Mouse (Mus musculus): ENCODE measurements around the gene Zfp712. TPM values are rescaled to one million over a fixed set of nuclear protein-coding genes. Genes with fewer than 3 reads are reported as not detected.

The Zfp712 gene
- polyA plus RNA-seq (2012; rRNA removed): 0.65 and 0.73 TPM in 2 replicates

DNA sequence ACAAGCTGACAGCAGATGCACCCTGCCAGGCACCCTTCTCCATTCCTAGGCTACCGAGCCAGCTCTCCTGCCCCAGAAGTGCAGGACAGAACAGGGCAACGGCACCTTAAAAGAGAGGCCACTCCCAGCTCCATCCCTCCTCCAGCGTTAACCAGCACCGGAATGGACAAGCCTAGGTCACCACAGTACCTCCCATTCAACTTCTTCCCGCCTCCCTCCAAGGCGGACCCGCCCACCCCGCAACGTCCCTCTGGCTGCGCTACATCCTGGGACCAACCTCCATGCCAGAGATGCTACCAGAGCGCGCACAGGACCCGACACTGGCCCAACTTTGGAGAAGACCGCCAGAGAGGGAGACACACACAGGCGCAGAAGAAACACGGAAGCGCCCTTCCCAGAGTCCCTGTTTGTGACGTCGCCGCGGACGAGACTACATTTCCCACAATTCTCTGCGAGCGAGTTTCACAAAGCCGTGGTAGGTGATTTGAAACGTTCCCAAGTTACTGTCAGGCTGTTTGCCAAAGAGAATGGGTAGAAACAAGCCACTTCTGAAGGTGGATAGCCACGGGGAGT, at the start of gene Zfp712:
Gene Zfp712, minus strand, starts transcription at position 385 of the 573 bp plus-strand sequence.
- Histone ChIP-seq H3K4me3 (ENCODE audit: control insufficient read depth, insufficient read depth, low read length) (peak within 1 kb of the TSS; percentile 100), H3K36me3 (ENCODE audit: control insufficient read depth, insufficient read depth, low read length) (no peaks in the 10 kb centered on the region), H3K27ac (ENCODE audit: control insufficient read depth, insufficient read depth, low read length) (no peak within 1 kb of the TSS), H3K4me1 (replicated peaks; ENCODE audit: control insufficient read depth, insufficient read depth, low read length) (0 out of 2 replicates have a peak, but pooled peaks cover 2% of the 10 kb centered on the region), H3K27me3 (ENCODE audit: control insufficient read depth, insufficient read depth, low read length) (no peaks in the 10 kb centered on the region)
- peak; percentile 90 for DNase-seq
- WGBS: under 1% methylated on average over 27 of the region's 27 CpGs
- TF ChIP-seq CTCF (IDR thresholded peaks at IDR 0.05; ENCODE audit: borderline replicate concordance, control insufficient read depth, extremely low read depth, insufficient read depth, low read length, poor library complexity): peak; percentile 18; the same call in 1 of the 2 replicates
- TF ChIP-seq POLR2A (IDR thresholded peaks at IDR 0.05; ENCODE audit: control insufficient read depth, extremely low read depth, insufficient read depth, low read length, poor library complexity): no peak; the same call in 1 of the 2 replicates

DNA sequence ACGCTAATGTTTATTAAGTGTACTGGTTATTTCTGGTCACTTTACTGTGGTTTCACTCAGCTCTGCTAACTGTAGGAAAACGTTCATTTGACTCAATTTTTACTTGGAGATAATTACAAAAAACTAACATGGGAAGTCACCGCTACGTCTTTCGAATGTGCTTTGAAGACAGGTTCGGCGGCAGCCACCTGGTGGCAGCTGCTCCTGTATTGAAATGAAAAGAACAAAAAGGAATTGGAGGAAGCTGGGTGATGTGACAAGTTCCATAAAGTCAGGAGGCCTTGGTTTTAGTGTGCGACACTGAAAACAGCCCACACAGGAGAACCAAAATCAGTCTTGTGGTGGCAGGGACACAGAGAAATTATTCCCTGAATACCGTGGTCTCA, 47.8 kb upstream of the Zfp712 start:
- Histone ChIP-seq H3K27ac (ENCODE audit: control insufficient read depth, insufficient read depth, low read length) (no peak overlapping the region), H3K27me3 (ENCODE audit: control insufficient read depth, insufficient read depth, low read length) (no peaks in the 10 kb centered on the region), H3K4me1 (replicated peaks; ENCODE audit: control insufficient read depth, insufficient read depth, low read length) (peaks cover 6% of the 10 kb centered on the region), H3K4me3 (ENCODE audit: control insufficient read depth, insufficient read depth, low read length) (no peak overlapping the region; the same call in 1 of the 2 replicates), H3K36me3 (ENCODE audit: control insufficient read depth, insufficient read depth, low read length) (no peaks in the 10 kb centered on the region)
- WGBS: 4% methylated on average over 9 of the region's 9 CpGs
- no peak for DNase-seq
- TF ChIP-seq POLR2A (IDR thresholded peaks at IDR 0.05; ENCODE audit: control insufficient read depth, extremely low read depth, insufficient read depth, low read length, poor library complexity): no peak
- TF ChIP-seq CTCF (IDR thresholded peaks at IDR 0.05; ENCODE audit: borderline replicate concordance, control insufficient read depth, extremely low read depth, insufficient read depth, low read length, poor library complexity): no peak

DNA sequence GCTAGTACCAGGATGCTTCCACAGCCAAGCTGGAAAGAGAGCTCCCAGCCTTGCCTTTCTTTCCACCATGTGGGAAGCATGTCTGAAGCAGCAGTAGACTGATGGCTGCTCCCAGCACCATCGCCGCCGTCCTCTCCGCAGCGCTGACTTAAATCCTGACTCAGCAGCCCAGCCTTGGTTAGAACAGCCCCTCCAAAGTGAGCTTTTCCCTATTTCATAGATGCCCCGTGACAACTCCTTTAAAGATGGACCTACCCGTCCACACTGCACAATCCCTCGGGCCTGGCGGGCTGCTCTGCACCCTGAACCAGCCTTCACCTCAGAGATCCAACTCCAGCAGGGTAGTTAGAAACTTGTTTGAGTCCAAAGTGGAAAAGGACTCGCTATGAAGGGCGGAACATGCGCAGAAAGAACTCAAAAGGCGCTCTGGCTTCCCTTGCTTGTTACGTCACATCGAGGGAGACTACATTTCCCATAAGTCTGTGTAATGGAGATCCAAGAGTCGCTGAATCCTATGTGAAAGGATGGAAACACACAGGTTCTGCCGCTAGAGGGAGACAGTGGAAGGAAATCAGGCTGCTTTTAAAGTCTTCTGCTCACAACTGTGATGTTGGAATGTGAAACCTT, 47.3 kb upstream of the Zfp712 start, which contains the start of gene Gm28557:
Gene Gm28557, minus strand, starts transcription at position 411 of the 627 bp plus-strand sequence.
- Histone ChIP-seq H3K4me1 (replicated peaks; ENCODE audit: control insufficient read depth, insufficient read depth, low read length) (peaks cover 6% of the 10 kb centered on the region), H3K36me3 (ENCODE audit: control insufficient read depth, insufficient read depth, low read length) (no peaks in the 10 kb centered on the region), H3K27me3 (ENCODE audit: control insufficient read depth, insufficient read depth, low read length) (no peaks in the 10 kb centered on the region), H3K27ac (ENCODE audit: control insufficient read depth, insufficient read depth, low read length) (peak within 1 kb of the TSS; percentile 53; the same call in 1 of the 2 replicates), H3K4me3 (ENCODE audit: control insufficient read depth, insufficient read depth, low read length) (peak within 1 kb of the TSS; percentile 83)
- TF ChIP-seq CTCF (IDR thresholded peaks at IDR 0.05; ENCODE audit: borderline replicate concordance, control insufficient read depth, extremely low read depth, insufficient read depth, low read length, poor library complexity): no peak
- no peak for TF ChIP-seq POLR2A (IDR thresholded peaks at IDR 0.05; ENCODE audit: control insufficient read depth, extremely low read depth, insufficient read depth, low read length, poor library complexity)
- DNase-seq: peak; percentile 89
- under 1% methylated on average over 17 of the region's 17 CpGs for WGBS

DNA sequence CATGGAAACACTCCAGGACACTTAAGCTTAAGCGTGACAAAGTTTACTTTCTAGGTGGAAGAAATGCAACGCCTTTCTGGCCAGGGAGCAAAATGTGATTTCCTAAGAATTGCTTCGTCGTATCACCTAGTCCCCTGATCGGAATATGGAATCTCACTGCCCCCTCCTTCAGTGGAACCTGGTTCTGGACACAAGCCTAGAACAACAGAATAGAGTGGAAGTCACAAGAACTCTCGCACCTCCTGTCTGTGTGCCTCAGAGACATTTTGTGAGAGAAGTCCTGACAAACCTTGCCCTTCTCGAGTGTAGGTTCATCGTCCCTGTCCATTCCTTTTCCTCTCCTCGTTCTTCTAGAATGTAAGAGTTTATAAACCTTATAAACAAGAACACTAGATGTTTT, 46.7 kb upstream of the Zfp712 start:
- H3K4me1 ChIP-seq (replicated peaks; ENCODE audit: control insufficient read depth, insufficient read depth, low read length): peaks cover 6% of the 10 kb centered on the region

DNA sequence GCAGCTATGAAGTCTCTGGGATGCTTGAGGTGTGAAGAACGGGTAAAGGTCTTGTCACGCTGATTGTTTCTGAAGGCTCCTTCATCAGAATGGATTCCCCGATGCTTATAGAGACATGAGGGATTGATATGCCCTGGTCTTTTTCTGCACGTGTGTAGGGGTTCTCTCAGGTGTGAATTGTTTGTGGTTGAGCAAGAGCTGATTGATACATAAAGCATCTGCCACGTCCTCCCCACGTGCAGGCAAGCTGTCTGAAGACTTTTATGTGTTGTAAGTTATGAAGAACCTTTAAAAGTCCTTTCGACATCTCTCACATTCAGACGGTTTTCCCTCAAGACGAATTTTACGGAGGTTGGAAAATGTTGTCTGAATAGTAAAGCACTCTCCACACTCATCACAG, 36.9 kb upstream of the Zfp712 start, which contains the start of gene Zfp708:
Gene Zfp708, minus strand, starts transcription at position 101 of the 400 bp plus-strand sequence.
- DNase-seq: no peak
- Histone ChIP-seq H3K27ac (ENCODE audit: control insufficient read depth, insufficient read depth, low read length) (no peak within 1 kb of the TSS), H3K27me3 (ENCODE audit: control insufficient read depth, insufficient read depth, low read length) (no peaks in the 10 kb centered on the region), H3K4me3 (ENCODE audit: control insufficient read depth, insufficient read depth, low read length) (no peak within 1 kb of the TSS), H3K4me1 (replicated peaks; ENCODE audit: control insufficient read depth, insufficient read depth, low read length) (no peaks in the 10 kb centered on the region), H3K36me3 (ENCODE audit: control insufficient read depth, insufficient read depth, low read length) (no peaks in the 10 kb centered on the region)
- TF ChIP-seq CTCF (IDR thresholded peaks at IDR 0.05; ENCODE audit: borderline replicate concordance, control insufficient read depth, extremely low read depth, insufficient read depth, low read length, poor library complexity): no peak
- no peak for TF ChIP-seq POLR2A (IDR thresholded peaks at IDR 0.05; ENCODE audit: control insufficient read depth, extremely low read depth, insufficient read depth, low read length, poor library complexity)
- 97% methylated on average over 10 of the region's 10 CpGs for WGBS

More for the DNA sequence above, 46.7 kb upstream of the Zfp712 start:
- Histone ChIP-seq H3K27me3 (ENCODE audit: control insufficient read depth, insufficient read depth, low read length) (no peaks in the 10 kb centered on the region), H3K36me3 (ENCODE audit: control insufficient read depth, insufficient read depth, low read length) (no peaks in the 10 kb centered on the region), H3K4me3 (ENCODE audit: control insufficient read depth, insufficient read depth, low read length) (no peak overlapping the region; the same call in 1 of the 2 replicates), H3K27ac (ENCODE audit: control insufficient read depth, insufficient read depth, low read length) (no peak overlapping the region)
- no peak for TF ChIP-seq CTCF (IDR thresholded peaks at IDR 0.05; ENCODE audit: borderline replicate concordance, control insufficient read depth, extremely low read depth, insufficient read depth, low read length, poor library complexity)
- DNase-seq: no peak
- WGBS: 61% methylated on average over 9 of the region's 9 CpGs

DNA sequence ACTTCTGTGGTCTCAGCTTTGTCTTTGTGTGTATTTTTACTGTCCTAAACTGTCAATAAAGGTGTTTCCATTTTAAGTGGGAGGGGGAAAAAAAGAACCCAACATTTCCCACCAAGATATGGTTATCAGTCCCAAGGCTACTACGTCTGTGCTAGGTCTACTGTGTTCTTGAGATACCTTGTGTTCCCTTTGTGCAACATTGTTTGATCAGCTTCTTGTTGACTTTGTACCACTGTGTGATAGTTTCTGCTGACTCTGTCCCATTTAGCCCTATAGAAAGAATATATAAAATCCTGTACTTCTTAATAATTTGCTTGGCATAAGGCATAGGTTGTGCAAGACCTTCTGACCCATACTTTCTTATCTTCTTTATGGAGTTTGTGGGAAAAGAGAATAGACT, 29.2 kb upstream of the Zfp712 start:
- no peak overlapping the region for H3K4me3 ChIP-seq (ENCODE audit: control insufficient read depth, insufficient read depth, low read length)
- WGBS: 95% methylated on average over 1 of the region's 1 CpGs
- DNase-seq: no peak
- no peak overlapping the region for H3K27ac ChIP-seq (ENCODE audit: control insufficient read depth, insufficient read depth, low read length)
- no peaks in the 10 kb centered on the region for H3K36me3 ChIP-seq (ENCODE audit: control insufficient read depth, insufficient read depth, low read length)
- H3K4me1 ChIP-seq (replicated peaks; ENCODE audit: control insufficient read depth, insufficient read depth, low read length): no peaks in the 10 kb centered on the region
- TF ChIP-seq CTCF (IDR thresholded peaks at IDR 0.05; ENCODE audit: borderline replicate concordance, control insufficient read depth, extremely low read depth, insufficient read depth, low read length, poor library complexity) (no peak), POLR2A (IDR thresholded peaks at IDR 0.05; ENCODE audit: control insufficient read depth, extremely low read depth, insufficient read depth, low read length, poor library complexity) (no peak)
- H3K27me3 ChIP-seq (ENCODE audit: control insufficient read depth, insufficient read depth, low read length): no peaks in the 10 kb centered on the region
